Mouse (Mus musculus): ENCODE results near the gene Tmem88. TPM values are rescaled to one million over a fixed set of nuclear protein-coding genes. Genes with fewer than 3 reads are reported as not detected.

The Tmem88 gene
- 13.6 and 18.1 TPM in 2 replicates for polyA plus RNA-seq (2014; fragmentation: Nextera tagmentation; extraction: Ambion mirVana)

DNA sequence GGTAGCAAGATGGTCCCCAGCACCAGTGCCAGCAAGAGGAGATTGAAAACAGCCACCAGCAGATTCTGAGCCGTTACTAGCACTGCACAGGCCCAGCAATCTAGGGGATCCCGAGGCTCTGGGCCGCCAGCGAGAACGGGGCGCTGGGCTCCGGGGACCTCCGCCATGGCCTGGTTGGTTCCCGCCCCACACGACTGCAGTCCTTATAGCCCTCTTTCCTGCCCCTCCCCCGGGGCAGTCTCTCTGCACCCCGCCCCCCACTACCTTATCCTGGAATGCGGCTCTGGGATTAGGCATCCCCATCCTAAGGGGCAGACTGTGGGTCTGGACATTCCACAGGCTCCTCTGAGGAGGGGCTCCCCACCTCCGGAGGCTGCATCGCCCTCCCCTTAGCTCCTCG, at the start of gene Tmem88:
Tmem88 (minus strand) TSS at position 176 of the 400 bp plus-strand sequence.
- ATAC-seq (replicated peaks; ENCODE audit: insufficient number of reproducible peaks, low FRiP score, low TSS enrichment, low read depth) (no peak), DNase-seq (ENCODE audit: low spot score) (peak; percentile 70)
- Histone ChIP-seq H3K4me2 (ENCODE audit: low read depth, low read length) (peak within 1 kb of the TSS; percentile 63), H3K4me3 (ENCODE audit: low read depth, low read length) (peak within 1 kb of the TSS; percentile 31), H3K27me3 (ENCODE audit: control insufficient read depth, insufficient read depth, low read length) (no peaks in the 10 kb centered on the region), H3K27ac (replicated peaks; ENCODE audit: low read depth, low read length) (no peak within 1 kb of the TSS; the same call in 1 of the 2 replicates), H3K9ac (replicated peaks; ENCODE audit: low read length) (peak within 1 kb of the TSS; percentile 60), H3K36me3 (replicated peaks; ENCODE audit: control insufficient read depth, insufficient read depth, low read depth, low read length) (peaks cover 6% of the 10 kb centered on the region), H3K4me1 (ENCODE audit: control insufficient read depth, insufficient read depth, low read length) (peaks cover 10% of the 10 kb centered on the region), H3K9me3 (replicated peaks; ENCODE audit: control insufficient read depth, low read length) (no peaks in the 10 kb centered on the region)
- WGBS: 4% methylated on average over 15 of the region's 16 CpGs

DNA sequence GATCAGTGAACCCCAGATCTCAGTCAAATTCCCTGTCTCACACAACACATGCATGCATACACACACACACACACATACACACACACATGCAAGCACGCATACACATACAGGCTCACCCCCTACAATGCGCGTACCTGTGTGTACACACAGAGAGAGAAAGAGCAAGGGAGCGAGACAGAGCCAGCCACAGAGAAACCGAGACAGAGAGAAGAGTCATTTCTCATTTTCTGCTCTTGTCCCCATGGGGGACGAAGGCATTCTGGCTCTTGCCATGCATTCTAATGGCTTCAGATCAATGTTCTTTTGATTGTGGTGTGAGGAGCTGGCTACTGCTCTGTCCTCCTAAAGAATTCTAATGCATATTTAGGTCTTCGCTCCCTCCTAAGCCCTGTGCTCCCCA, 49.3 kb upstream of the Tmem88 start:
- H3K4me1 ChIP-seq (ENCODE audit: control insufficient read depth, insufficient read depth, low read length): no peaks in the 10 kb centered on the region
- 88% methylated on average over 7 of the region's 7 CpGs for WGBS
- no peak overlapping the region for H3K27ac ChIP-seq (replicated peaks; ENCODE audit: low read depth, low read length)

GRCm38 (mm10) chr11:69443328-69443727, 45.3 kb upstream of the Tmem88 start:
- no peak for DNase-seq (ENCODE audit: low spot score)

More for the DNA sequence above, 49.3 kb upstream of the Tmem88 start:
- DNase-seq (ENCODE audit: low spot score): no peak
- H3K36me3 ChIP-seq (replicated peaks; ENCODE audit: control insufficient read depth, insufficient read depth, low read depth, low read length): no peaks in the 10 kb centered on the region
- no peak for ATAC-seq (replicated peaks; ENCODE audit: insufficient number of reproducible peaks, low FRiP score, low TSS enrichment, low read depth)
- no peak overlapping the region for H3K9ac ChIP-seq (replicated peaks; ENCODE audit: low read length)
- no peak overlapping the region for H3K4me2 ChIP-seq (ENCODE audit: low read depth, low read length)
- H3K9me3 ChIP-seq (replicated peaks; ENCODE audit: control insufficient read depth, low read length): no peaks in the 10 kb centered on the region
- no peaks in the 10 kb centered on the region for H3K27me3 ChIP-seq (ENCODE audit: control insufficient read depth, insufficient read depth, low read length)
- no peak overlapping the region for H3K4me3 ChIP-seq (ENCODE audit: low read depth, low read length)

GRCm38 (mm10) chr11:69437291-69437690, 39.3 kb upstream of the Tmem88 start:
- Histone ChIP-seq H3K27ac (replicated peaks; ENCODE audit: low read depth, low read length) (no peak overlapping the region), H3K4me2 (ENCODE audit: low read depth, low read length) (no peak overlapping the region), H3K36me3 (replicated peaks; ENCODE audit: control insufficient read depth, insufficient read depth, low read depth, low read length) (no peaks in the 10 kb centered on the region), H3K4me3 (ENCODE audit: low read depth, low read length) (no peak overlapping the region), H3K27me3 (ENCODE audit: control insufficient read depth, insufficient read depth, low read length) (no peaks in the 10 kb centered on the region), H3K9ac (replicated peaks; ENCODE audit: low read length) (no peak overlapping the region), H3K9me3 (replicated peaks; ENCODE audit: control insufficient read depth, low read length) (no peaks in the 10 kb centered on the region), H3K4me1 (ENCODE audit: control insufficient read depth, insufficient read depth, low read length) (no peaks in the 10 kb centered on the region)
- no peak for DNase-seq (ENCODE audit: low spot score)
- ATAC-seq (replicated peaks; ENCODE audit: insufficient number of reproducible peaks, low FRiP score, low TSS enrichment, low read depth): no peak
- WGBS: 36% methylated on average over 3 of the region's 3 CpGs

More at GRCm38 (mm10) chr11:69443328-69443727, 45.3 kb upstream of the Tmem88 start:
- Histone ChIP-seq H3K27ac (replicated peaks; ENCODE audit: low read depth, low read length) (no peak overlapping the region), H3K36me3 (replicated peaks; ENCODE audit: control insufficient read depth, insufficient read depth, low read depth, low read length) (no peaks in the 10 kb centered on the region), H3K4me1 (ENCODE audit: control insufficient read depth, insufficient read depth, low read length) (no peaks in the 10 kb centered on the region), H3K4me3 (ENCODE audit: low read depth, low read length) (no peak overlapping the region), H3K27me3 (ENCODE audit: control insufficient read depth, insufficient read depth, low read length) (no peaks in the 10 kb centered on the region), H3K9ac (replicated peaks; ENCODE audit: low read length) (no peak overlapping the region), H3K4me2 (ENCODE audit: low read depth, low read length) (no peak overlapping the region), H3K9me3 (replicated peaks; ENCODE audit: control insufficient read depth, low read length) (no peaks in the 10 kb centered on the region)
- no peak for ATAC-seq (replicated peaks; ENCODE audit: insufficient number of reproducible peaks, low FRiP score, low TSS enrichment, low read depth)
- 36% methylated on average over 5 of the region's 5 CpGs for WGBS

DNA sequence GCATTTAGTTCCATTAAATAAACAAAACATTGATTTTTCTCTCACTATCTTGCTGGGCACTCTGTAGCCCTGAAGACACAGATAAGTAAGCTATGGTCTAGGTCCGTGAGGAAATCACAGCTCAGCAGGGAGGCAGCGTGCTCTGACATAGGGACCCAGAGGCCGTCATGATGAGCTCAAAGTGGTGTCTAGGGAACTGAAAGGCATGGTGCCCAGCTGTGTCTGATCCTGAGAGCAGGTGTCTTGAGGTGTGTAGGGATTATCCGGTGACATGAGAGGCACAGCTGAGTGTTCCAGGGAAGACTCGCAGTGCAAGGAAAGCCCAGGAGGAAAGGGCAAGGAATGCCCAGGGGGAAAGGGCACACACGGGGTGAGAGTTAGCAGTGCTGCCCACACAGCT, 35.2 kb upstream of the Tmem88 start:
- Histone ChIP-seq H3K4me3 (ENCODE audit: low read depth, low read length) (no peak overlapping the region), H3K27ac (replicated peaks; ENCODE audit: low read depth, low read length) (no peak overlapping the region), H3K36me3 (replicated peaks; ENCODE audit: control insufficient read depth, insufficient read depth, low read depth, low read length) (no peaks in the 10 kb centered on the region), H3K9ac (replicated peaks; ENCODE audit: low read length) (no peak overlapping the region), H3K4me1 (ENCODE audit: control insufficient read depth, insufficient read depth, low read length) (no peaks in the 10 kb centered on the region; the same call in 1 of the 2 replicates), H3K27me3 (ENCODE audit: control insufficient read depth, insufficient read depth, low read length) (no peaks in the 10 kb centered on the region), H3K4me2 (ENCODE audit: low read depth, low read length) (no peak overlapping the region), H3K9me3 (replicated peaks; ENCODE audit: control insufficient read depth, low read length) (no peaks in the 10 kb centered on the region)
- DNase-seq (ENCODE audit: low spot score) (no peak), ATAC-seq (replicated peaks; ENCODE audit: insufficient number of reproducible peaks, low FRiP score, low TSS enrichment, low read depth) (no peak)
- WGBS: 64% methylated on average over 6 of the region's 6 CpGs

DNA sequence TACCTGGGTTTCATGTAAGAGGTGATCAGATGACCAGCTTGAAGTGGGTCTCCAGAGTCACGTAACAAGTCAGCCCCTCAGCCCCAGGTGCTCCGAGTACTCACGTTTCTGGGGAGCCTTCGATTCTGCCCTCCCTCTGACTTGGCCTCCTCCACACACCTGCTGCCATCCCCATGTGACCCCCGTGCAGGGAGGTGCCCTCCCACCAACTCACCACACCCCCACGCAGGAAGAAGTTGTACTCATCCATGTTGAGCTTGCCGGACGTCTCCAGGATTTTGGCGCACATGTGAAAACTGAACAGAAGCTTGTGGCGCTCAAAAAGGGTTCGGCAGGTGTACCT, 34.6 kb upstream of the Tmem88 start:
- no peak overlapping the region for H3K9ac ChIP-seq (replicated peaks; ENCODE audit: low read length)
- 71% methylated on average over 11 of the region's 11 CpGs for WGBS
- H3K9me3 ChIP-seq (replicated peaks; ENCODE audit: control insufficient read depth, low read length): no peaks in the 10 kb centered on the region
- H3K36me3 ChIP-seq (replicated peaks; ENCODE audit: control insufficient read depth, insufficient read depth, low read depth, low read length): no peaks in the 10 kb centered on the region
- H3K27me3 ChIP-seq (ENCODE audit: control insufficient read depth, insufficient read depth, low read length): no peaks in the 10 kb centered on the region
- no peaks in the 10 kb centered on the region; the same call in 1 of the 2 replicates for H3K4me1 ChIP-seq (ENCODE audit: control insufficient read depth, insufficient read depth, low read length)
- DNase-seq (ENCODE audit: low spot score) (no peak), ATAC-seq (replicated peaks; ENCODE audit: insufficient number of reproducible peaks, low FRiP score, low TSS enrichment, low read depth) (no peak)
- no peak overlapping the region for H3K4me3 ChIP-seq (ENCODE audit: low read depth, low read length)
- H3K27ac ChIP-seq (replicated peaks; ENCODE audit: low read depth, low read length): no peak overlapping the region
- no peak overlapping the region for H3K4me2 ChIP-seq (ENCODE audit: low read depth, low read length)

DNA sequence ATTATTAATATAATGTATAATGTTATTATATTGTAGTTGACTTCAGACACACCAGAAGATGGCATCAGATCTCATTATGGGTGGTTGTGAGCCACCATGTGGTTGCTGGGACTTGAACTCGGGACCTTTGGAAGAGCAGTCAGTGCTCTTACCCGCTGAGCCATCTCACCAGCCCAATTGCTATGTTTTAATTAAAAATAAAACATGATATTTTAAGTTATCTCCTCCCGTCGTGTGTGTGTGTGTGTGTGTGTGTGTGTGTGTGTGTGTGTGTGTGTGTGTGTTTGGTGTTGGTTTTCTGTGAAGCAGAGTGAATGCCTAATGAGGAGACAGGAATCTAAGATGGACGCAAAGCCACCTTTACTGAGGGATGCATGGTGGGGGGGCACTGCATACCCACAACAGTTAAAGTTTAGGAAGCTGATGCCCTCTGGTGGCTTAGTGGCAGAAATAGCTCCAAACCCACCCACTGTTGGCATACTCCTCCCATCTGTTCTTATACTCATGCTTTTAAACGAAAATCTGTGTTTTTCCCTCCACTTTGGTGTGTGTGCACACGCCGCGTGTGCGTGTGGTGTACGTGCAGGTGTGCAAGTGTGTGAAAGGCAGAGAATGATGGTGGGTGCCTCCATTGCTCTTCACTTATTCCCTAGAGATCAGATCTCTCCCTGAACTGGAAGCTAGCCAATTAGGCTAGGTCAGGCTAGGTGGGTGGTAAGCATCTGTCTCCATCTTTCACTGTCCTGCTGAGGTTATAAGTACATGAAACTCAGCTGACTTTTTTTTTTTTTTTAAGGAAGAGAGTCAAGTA, 34.0 kb upstream of the Tmem88 start:
- Histone ChIP-seq H3K4me2 (ENCODE audit: low read depth, low read length) (no peak overlapping the region), H3K27ac (replicated peaks; ENCODE audit: low read depth, low read length) (no peak overlapping the region), H3K36me3 (replicated peaks; ENCODE audit: control insufficient read depth, insufficient read depth, low read depth, low read length) (no peaks in the 10 kb centered on the region), H3K9me3 (replicated peaks; ENCODE audit: control insufficient read depth, low read length) (no peaks in the 10 kb centered on the region), H3K4me1 (ENCODE audit: control insufficient read depth, insufficient read depth, low read length) (no peaks in the 10 kb centered on the region; the same call in 1 of the 2 replicates), H3K4me3 (ENCODE audit: low read depth, low read length) (no peak overlapping the region), H3K9ac (replicated peaks; ENCODE audit: low read length) (0 out of 2 replicates have a peak overlapping the region, but pooled peaks have one; percentile 28), H3K27me3 (ENCODE audit: control insufficient read depth, insufficient read depth, low read length) (no peaks in the 10 kb centered on the region)
- 35% methylated on average over 11 of the region's 11 CpGs for WGBS
- peak; percentile 63; the same call in 1 of the 2 replicates for ATAC-seq (replicated peaks; ENCODE audit: insufficient number of reproducible peaks, low FRiP score, low TSS enrichment, low read depth)
- DNase-seq (ENCODE audit: low spot score): peak; percentile 91

GRCm38 (mm10) chr11:69430631-69431030, 32.6 kb upstream of the Tmem88 start:
- Histone ChIP-seq H3K4me3 (ENCODE audit: low read depth, low read length) (no peak overlapping the region), H3K4me1 (ENCODE audit: control insufficient read depth, insufficient read depth, low read length) (no peaks in the 10 kb centered on the region; the same call in 1 of the 2 replicates), H3K9ac (replicated peaks; ENCODE audit: low read length) (no peak overlapping the region), H3K27ac (replicated peaks; ENCODE audit: low read depth, low read length) (no peak overlapping the region), H3K27me3 (ENCODE audit: control insufficient read depth, insufficient read depth, low read length) (no peaks in the 10 kb centered on the region), H3K36me3 (replicated peaks; ENCODE audit: control insufficient read depth, insufficient read depth, low read depth, low read length) (no peaks in the 10 kb centered on the region), H3K9me3 (replicated peaks; ENCODE audit: control insufficient read depth, low read length) (no peaks in the 10 kb centered on the region), H3K4me2 (ENCODE audit: low read depth, low read length) (no peak overlapping the region)
- WGBS: 90% methylated on average over 15 of the region's 15 CpGs
- ATAC-seq (replicated peaks; ENCODE audit: insufficient number of reproducible peaks, low FRiP score, low TSS enrichment, low read depth) (no peak), DNase-seq (ENCODE audit: low spot score) (no peak)
